Mouse (Mus musculus): ENCODE measurements around the gene Fgfrl1. TPM values are rescaled to one million over a fixed set of nuclear protein-coding genes. Genes with fewer than 3 reads are reported as not detected.
"Not testable (repeated sequence)": the region's sequence is repeated elsewhere in the genome, so short reads cannot be mapped to it uniquely, and the experiment has no call there.

Fgfrl1 gene
- total RNA-seq, 2 experiments from 2014 or later, result 7.5 to 16.8 TPM

DNA sequence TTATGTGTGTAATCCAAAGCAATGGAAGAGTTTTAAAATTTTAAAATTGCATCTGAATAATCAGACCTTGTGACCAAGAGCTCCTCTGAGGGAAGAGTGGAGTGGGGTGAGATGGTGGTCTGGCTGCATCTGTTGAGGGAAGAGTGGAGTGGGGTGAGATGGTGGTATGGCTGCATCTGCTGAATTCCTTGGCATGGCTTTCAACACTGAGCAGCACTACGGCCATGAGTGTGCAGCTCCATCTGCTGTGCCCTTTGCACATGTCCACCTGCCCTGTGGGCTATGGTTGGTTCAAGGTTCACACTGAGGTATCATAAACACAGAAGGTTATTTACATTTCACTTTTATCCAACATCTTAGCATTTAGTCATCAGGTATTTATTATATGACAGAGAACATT is 35.2 kb downstream of the Fgfrl1 start:
- no peak for ATAC-seq (replicated peaks; ENCODE audit: low FRiP score, low TSS enrichment, poor library complexity, severe bottlenecking)

DNA sequence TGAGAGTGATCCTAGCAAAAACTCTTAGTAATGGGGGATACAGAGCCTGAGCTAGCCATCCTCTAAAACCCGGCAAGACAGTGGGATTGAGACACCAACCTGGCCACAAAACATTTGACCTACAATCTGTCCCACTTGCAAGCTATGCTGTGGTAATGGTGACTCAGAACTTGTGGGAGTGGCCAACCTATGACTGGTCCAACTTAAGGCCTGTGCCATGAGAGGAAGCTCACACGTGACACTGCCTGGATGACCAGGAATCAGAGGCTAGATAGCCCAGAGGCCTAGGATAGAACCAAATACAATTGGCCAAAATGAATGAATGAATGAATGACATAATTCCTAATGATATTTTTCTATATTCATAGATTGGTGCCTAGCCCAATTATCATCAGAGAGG is 49.7 kb downstream of the Fgfrl1 start:
- no peak for ATAC-seq (replicated peaks; ENCODE audit: low FRiP score, low TSS enrichment, poor library complexity, severe bottlenecking)

DNA sequence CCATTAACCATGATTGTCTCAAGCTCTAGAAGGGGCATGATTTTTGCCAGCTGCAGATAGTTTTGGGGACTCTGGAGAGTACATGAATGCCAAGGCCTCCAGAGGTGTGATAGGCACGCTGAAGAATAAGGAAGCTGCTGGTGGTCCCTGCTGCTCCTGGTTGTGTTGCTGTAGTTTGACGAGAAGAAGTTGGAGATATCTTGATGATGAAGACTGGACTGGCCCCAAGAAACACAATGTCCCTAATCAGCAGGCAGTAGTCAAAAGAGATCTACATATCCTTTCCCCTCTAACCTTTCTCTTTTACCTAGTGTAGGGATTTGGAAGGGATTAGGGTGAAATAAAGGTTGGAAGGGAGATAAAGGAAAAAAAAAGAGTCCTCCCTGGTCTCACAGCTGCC is 50.4 kb downstream of the Fgfrl1 start:
- no peak for ATAC-seq (replicated peaks; ENCODE audit: low FRiP score, low TSS enrichment, poor library complexity, severe bottlenecking)

DNA sequence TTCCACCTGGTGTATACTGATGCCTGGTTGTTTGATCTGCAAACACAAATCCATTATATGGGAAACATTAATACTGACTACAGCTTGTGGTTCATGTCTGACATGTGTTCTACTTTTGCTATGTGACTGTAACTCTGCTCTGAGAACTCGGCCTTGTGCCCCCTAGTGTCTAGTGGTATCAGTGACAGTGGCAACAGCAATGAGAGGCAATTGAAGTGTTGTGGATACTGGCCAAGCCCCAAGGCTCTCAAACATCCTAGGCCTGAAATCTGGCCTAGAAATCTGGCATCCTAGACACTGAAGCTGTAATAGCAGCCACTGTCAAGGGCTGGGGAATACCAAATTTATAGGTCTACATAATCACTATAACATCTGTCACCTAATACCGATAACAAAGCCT is 51.7 kb downstream of the Fgfrl1 start:
- ATAC-seq (replicated peaks; ENCODE audit: low FRiP score, low TSS enrichment, poor library complexity, severe bottlenecking), result peak; percentile 85

DNA sequence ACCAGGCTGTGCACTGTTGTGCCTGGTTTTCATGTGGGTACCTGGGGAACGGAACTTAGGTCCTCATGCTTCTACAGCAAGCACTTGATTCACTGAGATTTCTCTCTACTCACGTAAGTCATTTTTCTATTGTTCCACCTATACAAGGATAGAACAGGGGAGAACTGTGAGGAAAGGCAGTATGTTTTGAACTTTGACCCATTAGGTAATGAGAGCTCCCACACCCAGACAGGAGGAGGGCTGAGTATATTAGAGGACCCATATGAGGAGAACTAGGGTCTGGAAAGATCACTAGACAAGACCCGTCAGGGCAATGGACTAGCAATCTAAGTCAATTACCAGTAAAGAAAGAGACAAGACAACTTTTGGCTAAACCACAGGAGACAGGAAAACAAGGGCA is 52.4 kb downstream of the Fgfrl1 start:
- no peak for ATAC-seq (replicated peaks; ENCODE audit: low FRiP score, low TSS enrichment, poor library complexity, severe bottlenecking)

DNA sequence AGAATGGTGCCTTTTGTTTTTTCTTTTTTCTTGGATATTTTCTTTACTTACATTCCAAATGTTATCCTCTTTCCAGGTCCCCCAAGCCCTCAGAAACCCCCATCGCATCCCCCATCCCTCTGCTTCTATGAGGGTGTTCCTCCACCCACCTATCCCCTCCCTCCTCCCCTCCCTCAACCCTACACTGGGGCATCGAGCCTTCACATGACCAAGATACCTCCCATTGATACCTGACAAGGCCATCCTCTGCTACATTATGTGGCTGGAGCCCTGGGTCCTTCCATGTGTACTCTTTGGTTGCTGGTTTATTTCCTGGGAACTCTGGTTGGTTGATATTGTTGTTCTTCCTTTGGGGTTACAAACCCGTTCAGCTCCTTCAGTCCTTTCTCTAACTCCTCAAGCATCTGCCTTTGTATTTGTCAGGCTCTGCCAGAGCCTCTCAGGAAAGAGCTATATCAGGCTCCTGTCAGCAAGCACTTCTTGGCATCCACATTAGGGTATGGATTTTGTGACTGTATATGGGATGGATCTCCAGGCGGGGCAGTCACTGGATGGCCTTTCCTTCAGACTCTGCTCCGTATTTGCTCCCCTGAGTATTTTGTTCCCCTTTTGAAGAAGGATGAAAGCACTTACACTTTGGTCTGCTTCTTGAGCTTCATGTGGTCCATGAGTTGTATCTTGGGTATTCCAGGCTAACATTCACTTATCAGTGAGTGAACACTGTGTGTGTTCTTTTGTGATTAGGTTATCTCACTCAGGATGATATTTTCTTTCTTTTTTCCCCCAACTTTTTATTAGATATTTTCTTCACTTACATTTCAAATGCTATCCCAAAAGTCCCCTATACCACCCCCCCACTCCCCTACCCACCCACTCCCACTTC is 58.4 kb downstream of the Fgfrl1 start:
- ATAC-seq (replicated peaks; ENCODE audit: low FRiP score, low TSS enrichment, poor library complexity, severe bottlenecking), result peak; percentile 63; the same call in 1 of the 2 replicates

DNA sequence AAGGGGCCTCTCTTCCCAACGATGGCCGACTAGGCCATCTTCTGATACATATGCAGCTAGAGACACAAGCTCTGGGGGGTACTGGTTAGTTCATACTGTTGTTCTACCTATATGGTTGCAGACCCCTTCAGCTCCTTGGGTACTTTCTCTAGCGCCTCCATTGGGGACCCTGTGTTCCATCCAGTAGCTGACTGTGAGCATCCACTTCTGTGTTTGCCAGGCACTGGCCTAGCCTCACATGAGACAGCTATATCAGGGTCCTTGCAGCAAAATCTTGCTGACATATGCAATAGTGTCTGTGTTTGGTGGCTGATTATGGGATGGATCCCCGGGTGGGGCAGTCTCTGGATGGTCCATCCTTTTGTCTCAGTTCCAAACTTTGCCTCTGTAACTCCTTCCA is 59.1 kb downstream of the Fgfrl1 start:
- not testable (repeated sequence) for ATAC-seq (replicated peaks; ENCODE audit: low FRiP score, low TSS enrichment, poor library complexity, severe bottlenecking)

Other genes starting within 250 kb of the Fgfrl1 start
- gene Mfsd7a, start 243.5 kb upstream of the Fgfrl1 start, total RNA-seq (2014; fragmentation: Nextera tagmentation), result 0.22 TPM in 1 of 2 replicates, not detected in the other
- gene Mfsd7a, start 243.5 kb upstream of the Fgfrl1 start, total RNA-seq (2017), result 0.23 TPM in 1 of 2 replicates, not detected in the other
- 30.8 and 41.9 TPM in 2 replicates for gene Pcgf3, start 231.2 kb upstream of the Fgfrl1 start, total RNA-seq (2014; fragmentation: Nextera tagmentation)
- 10.0 and 16.2 TPM in 2 replicates for gene Pcgf3, start 231.2 kb upstream of the Fgfrl1 start, total RNA-seq (2017)
- not detected in 2 replicates for gene Cplx1, start 142.4 kb upstream of the Fgfrl1 start, total RNA-seq (2014; fragmentation: Nextera tagmentation)
- gene Cplx1, start 142.4 kb upstream of the Fgfrl1 start, total RNA-seq (2017), result not detected in 2 replicates
- gene Gak, start 62.6 kb upstream of the Fgfrl1 start, total RNA-seq (2014; fragmentation: Nextera tagmentation), result 66.2 and 88.6 TPM in 2 replicates
- gene Gak, start 62.6 kb upstream of the Fgfrl1 start, total RNA-seq (2017), result 101 and 104 TPM in 2 replicates
- gene Tmem175, start 62.6 kb upstream of the Fgfrl1 start, total RNA-seq (2014; fragmentation: Nextera tagmentation), result 20.5 and 21.9 TPM in 2 replicates
- gene Tmem175, start 62.6 kb upstream of the Fgfrl1 start, total RNA-seq (2017), result 6.5 and 12.3 TPM in 2 replicates
- 19.9 and 20.7 TPM in 2 replicates for gene Idua, start 32.1 kb upstream of the Fgfrl1 start, total RNA-seq (2014; fragmentation: Nextera tagmentation)
- gene Idua, start 32.1 kb upstream of the Fgfrl1 start, total RNA-seq (2017), result 2.8 and 7.8 TPM in 2 replicates
- 16.3 and 24.7 TPM in 2 replicates for gene Dgkq, start 22.7 kb upstream of the Fgfrl1 start, total RNA-seq (2014; fragmentation: Nextera tagmentation)
- 10.5 and 13.0 TPM in 2 replicates for gene Dgkq, start 22.7 kb upstream of the Fgfrl1 start, total RNA-seq (2017)
- gene Slc26a1, start 16.8 kb upstream of the Fgfrl1 start, total RNA-seq (2014; fragmentation: Nextera tagmentation), result 22.9 and 25.8 TPM in 2 replicates
- gene Slc26a1, start 16.8 kb upstream of the Fgfrl1 start, total RNA-seq (2017), result 10.7 and 12.3 TPM in 2 replicates
- gene Rnf212, start 82.6 kb downstream of the Fgfrl1 start, total RNA-seq (2014; fragmentation: Nextera tagmentation), result not detected in 2 replicates
- gene Rnf212, start 82.6 kb downstream of the Fgfrl1 start, total RNA-seq (2017), result not detected in 2 replicates
- not detected in 2 replicates for gene Tmed11, start 103.0 kb downstream of the Fgfrl1 start, total RNA-seq (2014; fragmentation: Nextera tagmentation)
- gene Tmed11, start 103.0 kb downstream of the Fgfrl1 start, total RNA-seq (2017), result not detected in 2 replicates
- gene Vmn2r8, start 116.5 kb downstream of the Fgfrl1 start, total RNA-seq (2014; fragmentation: Nextera tagmentation), result not detected in 2 replicates
- not detected in 2 replicates for gene Vmn2r8, start 116.5 kb downstream of the Fgfrl1 start, total RNA-seq (2017)
- gene Vmn2r9, start 160.2 kb downstream of the Fgfrl1 start, total RNA-seq (2014; fragmentation: Nextera tagmentation), result not detected in 2 replicates
- not detected in 2 replicates for gene Vmn2r9, start 160.2 kb downstream of the Fgfrl1 start, total RNA-seq (2017)